Mouse (Mus musculus) inflammation-experienced regulatory T-cells, adult 6 months (primary cell): ENCODE measurements around the gene Tmc8. TPM values are rescaled to one million over a fixed set of nuclear protein-coding genes. Genes with fewer than 3 reads are reported as not detected.

Source experiments
- ATAC-seq: one replicate; pipeline ENCODE4 v1.8.0; 2017
- polyA plus RNA-seq, 3 experiments: library from polyadenylated mRNA; unstranded; fragments of 100-300 nt; shearing (Covaris generic); gene quantifications; one replicate each; pipeline ENCODE4 v1.2.1; 2017

The Tmc8 gene
- polyA plus RNA-seq = 10 to 100 TPM; 32.9 to 40.0 (median 39.0) TPM

- peak; percentile 17 for ATAC-seq
These were observed at the start of gene Tmc8, which contains the start of gene Tmc6 for GRCm38 (mm10) chr11:117781993-117782704. Tmc8 (plus strand) TSS chr11:117782076. Tmc6 (minus strand) TSS chr11:117782198.

- ATAC-seq = no peak
These were observed 45.7 kb upstream of the Tmc8 start for GRCm38 (mm10) chr11:117736037-117736689.

DNA sequence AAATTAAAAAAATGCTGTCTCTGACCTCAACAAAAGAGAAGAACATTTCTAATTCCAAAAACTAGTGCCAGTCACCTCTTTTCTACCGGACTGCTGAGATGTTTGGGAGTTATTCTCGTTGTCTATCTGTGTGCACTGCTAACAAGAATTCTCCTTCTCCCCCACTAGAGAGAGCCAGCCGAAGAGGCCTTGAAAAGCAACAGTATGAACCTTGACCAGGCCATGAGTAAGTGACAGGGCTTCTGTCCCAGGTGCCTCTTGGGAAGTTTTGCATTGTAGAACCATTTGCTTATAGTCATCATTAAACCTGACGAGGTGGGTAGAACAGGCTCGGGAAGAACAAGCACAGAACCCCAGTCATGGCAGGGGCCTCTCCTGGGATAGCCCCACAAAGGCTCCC lies 43.8 kb upstream of the Tmc8 start:
- ATAC-seq = no peak

GRCm38 (mm10) chr11:117741128-117741527 lies 40.7 kb upstream of the Tmc8 start:
- ATAC-seq = no peak

- no peak for ATAC-seq
These were observed 39.6 kb upstream of the Tmc8 start for GRCm38 (mm10) chr11:117742243-117742642.

- no peak for ATAC-seq
These were observed 39.2 kb upstream of the Tmc8 start for GRCm38 (mm10) chr11:117742715-117743114.

GRCm38 (mm10) chr11:117743454-117744030 lies 38.3 kb upstream of the Tmc8 start:
- no peak for ATAC-seq

DNA sequence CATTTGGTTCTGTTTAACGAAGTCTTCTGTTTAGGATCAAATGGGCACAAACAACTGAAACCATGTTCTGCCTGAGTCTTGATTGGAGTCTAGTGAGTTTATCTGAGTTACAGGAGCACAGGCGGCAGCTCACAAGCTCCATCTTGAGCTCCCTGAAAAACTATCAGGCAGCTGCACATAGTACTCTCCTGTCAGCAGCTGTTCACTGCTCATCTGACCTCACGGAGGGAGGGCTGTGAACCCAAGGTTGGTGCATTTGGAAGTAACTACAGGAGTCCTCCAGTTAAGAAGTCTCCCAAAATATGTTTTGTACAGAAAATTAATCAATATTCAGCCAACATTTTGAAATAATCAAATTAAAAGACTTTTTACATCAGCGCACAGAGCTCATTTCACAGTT lies 33.2 kb upstream of the Tmc8 start:
- no peak for ATAC-seq

- no peak for ATAC-seq
These were observed 32.5 kb upstream of the Tmc8 start for GRCm38 (mm10) chr11:117749414-117749813.

DNA sequence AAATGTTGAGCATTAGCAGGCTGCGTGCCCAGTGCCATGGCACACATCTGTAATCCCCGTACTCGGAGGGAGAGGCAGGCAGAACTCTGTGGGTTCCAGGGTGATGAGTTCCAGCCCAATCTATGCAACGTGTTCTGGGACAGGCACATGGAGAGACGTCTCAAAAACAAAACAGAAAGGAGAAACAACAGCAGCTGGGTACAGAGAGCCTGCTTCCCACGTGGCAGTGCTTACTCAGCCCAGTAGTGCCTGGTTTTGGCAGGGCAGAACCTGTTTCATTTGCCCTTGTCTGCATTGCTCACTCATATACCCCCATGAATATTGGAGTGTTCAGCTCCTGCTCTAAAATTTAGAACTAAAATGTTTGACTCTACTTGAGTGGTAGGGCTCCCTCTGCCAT lies 30.3 kb upstream of the Tmc8 start:
- ATAC-seq = no peak

DNA sequence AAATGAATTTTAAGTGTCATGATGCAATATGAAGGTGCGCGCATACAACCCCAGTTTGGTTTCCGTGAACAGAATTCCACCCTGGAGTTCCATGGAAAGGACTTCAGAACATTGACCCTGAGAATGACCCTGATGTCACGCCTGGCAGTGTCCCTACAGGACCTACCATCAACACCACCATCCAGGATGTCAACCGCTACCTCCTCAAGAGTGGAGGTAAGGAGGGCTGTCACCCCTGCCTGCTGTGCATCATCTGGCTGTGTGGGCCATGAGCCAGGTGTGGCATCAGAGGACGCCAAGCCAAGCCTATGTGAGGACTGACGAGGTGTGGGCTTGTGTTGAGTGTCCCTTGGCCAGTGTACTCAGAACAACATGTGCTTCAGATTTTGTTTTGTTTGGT lies 26.0 kb upstream of the Tmc8 start:
- no peak for ATAC-seq

GRCm38 (mm10) chr11:117759267-117759666 lies 22.6 kb upstream of the Tmc8 start:
- no peak for ATAC-seq

GRCm38 (mm10) chr11:117760374-117761119 lies 21.3 kb upstream of the Tmc8 start:
- ATAC-seq = no peak

DNA sequence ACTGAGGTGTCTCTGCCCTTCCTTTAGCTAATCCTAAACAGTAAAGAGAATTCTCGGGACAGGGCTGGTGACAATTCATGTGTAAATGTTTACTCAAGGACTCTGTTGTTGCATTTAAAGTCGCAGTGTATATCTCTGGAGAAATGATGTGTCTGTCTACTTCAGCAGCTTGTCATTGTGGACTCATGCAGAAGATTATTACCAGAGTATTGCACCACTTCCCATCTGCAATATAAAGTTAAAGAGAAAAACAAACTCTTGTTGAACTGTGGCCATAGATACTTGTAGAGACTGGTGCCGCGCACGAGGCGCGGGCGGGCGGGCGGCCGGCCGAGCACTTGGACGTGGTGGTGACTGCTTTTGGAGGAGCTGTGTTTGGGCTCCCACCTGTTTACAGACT lies 20.1 kb upstream of the Tmc8 start:
- ATAC-seq = no peak

- ATAC-seq = no peak
These were observed 19.6 kb upstream of the Tmc8 start for GRCm38 (mm10) chr11:117762246-117762645.

GRCm38 (mm10) chr11:117764319-117764718 lies 17.6 kb upstream of the Tmc8 start:
- no peak for ATAC-seq

DNA sequence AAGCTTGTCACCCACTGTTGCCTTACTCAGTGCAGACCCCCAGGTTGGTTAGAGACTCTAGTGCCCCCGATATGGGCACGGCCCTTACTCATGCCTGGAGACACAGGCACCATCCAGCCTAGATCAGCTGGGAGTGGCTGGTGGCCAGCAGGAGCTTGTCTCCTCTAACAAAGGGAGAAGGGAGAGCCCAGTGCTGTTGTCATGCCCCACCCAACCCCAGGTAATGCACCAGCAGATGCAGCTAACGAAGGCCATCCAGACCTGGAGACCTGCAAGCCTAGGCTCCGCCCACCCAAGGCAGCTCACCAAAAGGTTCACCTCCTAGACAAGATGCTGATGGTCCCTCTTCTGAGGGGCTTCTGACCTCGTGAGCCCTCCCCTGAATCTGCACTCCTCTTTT lies 16.5 kb upstream of the Tmc8 start:
- ATAC-seq = no peak

DNA sequence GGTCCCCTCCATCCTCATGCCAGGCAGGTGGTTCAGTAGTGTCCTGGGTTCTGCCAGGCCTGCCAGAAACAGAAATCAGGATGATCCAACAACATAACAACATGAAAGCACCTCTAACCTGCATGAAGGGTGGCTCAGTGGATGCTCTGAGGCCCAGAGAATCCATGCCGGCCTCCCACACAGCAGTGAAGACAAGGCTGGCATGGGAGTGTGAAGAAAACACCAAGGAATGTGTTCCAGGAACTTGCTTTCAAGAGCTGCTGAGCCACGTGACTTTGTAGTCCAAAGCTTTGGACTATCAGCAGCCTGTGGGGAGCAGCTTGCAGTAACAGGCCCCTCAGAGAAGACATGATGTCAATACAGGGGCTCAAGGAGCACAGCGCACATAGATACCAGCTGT lies 15.6 kb upstream of the Tmc8 start:
- no peak for ATAC-seq

DNA sequence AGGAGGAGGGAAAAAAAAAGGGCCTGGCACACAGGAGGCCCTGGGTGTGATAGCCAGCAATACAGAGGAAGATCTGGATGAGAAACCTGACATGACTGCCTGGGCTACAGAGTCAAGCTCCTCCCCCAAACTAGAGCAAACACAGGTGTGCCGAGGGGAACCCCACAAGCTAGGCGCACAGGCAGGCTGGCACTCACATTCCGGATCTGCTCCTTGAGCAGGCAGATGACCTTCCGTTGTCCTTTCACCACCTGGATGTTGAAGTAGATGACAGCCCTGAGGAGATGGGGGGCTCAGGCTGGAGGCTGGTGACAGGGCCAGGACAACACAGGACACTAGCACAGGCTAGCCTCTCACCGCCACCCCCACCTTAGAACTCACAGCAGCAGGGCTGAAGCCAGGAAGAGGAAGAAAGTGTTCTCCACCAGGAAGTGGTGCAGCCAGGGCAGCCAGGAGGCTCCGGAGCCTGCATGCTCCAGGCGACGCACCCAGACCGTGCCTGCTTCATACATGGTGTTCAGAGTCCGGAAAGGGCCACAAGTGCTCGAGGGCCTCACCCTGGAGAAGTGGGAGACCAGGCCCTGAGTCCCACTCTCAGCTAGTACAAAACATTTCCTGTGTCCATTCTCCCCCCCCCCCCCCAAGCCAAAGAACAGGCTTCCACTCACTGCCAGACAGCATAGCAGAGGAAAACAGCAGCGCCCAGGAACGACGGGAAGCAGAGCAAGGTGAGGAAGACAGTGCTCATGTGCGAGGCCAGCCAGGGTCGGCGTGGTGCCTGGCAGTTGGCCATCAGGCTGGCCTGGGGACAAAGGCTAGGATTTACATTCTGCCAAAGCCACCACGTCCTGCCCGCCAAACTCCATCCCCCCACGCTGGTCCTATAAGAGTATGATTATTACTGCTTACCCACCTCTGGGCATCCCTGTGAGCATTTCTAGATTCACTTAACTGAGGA lies 12.9 kb upstream of the Tmc8 start:
- no peak for ATAC-seq

- ATAC-seq = no peak
These were observed 12.2 kb upstream of the Tmc8 start for GRCm38 (mm10) chr11:117769683-117770047.

- no peak for ATAC-seq
These were observed 11.5 kb upstream of the Tmc8 start for GRCm38 (mm10) chr11:117770407-117770806.

- peak; percentile 83 for ATAC-seq
These were observed 9.5 kb upstream of the Tmc8 start for GRCm38 (mm10) chr11:117772352-117772751.
